Mouse (Mus musculus): ENCODE measurements around the gene Igsf9. TPM values are rescaled to one million over a fixed set of nuclear protein-coding genes. Genes with fewer than 3 reads are reported as not detected.

The Igsf9 gene
- polyA plus RNA-seq, 1 experiment from 2014 or later = 12.0 TPM

DNA sequence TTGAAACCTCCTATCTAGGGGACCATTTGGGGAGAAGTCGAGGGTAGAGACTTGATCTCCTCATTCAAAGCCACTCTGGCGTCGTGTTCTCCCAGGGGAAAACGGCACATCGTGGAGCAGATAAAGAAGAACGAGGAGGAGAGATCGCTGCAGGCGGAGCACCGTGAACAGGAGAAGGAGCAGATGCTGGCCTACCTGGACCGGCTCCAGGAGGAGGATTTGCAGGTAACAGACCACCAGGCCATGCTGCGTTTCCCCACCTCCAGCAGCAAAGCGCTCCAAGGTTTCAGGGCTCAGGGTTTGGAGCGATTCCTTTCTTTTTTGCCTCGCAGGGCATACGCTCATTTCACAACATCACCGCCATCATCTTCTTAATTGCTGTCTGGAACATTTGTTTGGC, 53.5 kb downstream of the Igsf9 start:
- H3K36me3 ChIP-seq (ENCODE audit: control insufficient read depth, insufficient read depth, low read length) = no peaks in the 10 kb centered on the region
- peaks cover 5% of the 10 kb centered on the region; the same call in 1 of the 2 replicates for H3K27me3 ChIP-seq (ENCODE audit: control insufficient read depth, insufficient read depth, low read length)
- H3K4me1 ChIP-seq (ENCODE audit: control insufficient read depth, insufficient read depth, low read length) = peaks cover 9% of the 10 kb centered on the region; the same call in 1 of the 2 replicates
- 71% methylated on average over 16 of the region's 16 CpGs for WGBS (ENCODE audit: insufficient replicate concordance)
- no peaks in the 10 kb centered on the region for H3K9me3 ChIP-seq (replicated peaks; ENCODE audit: control insufficient read depth, low read length)
- no peak for ATAC-seq (replicated peaks; ENCODE audit: insufficient number of reproducible peaks, low FRiP score, low TSS enrichment)
- H3K4me2 ChIP-seq = no peak overlapping the region
- H3K4me3 ChIP-seq (ENCODE audit: low read depth, low read length) = no peak overlapping the region
- H3K9ac ChIP-seq (ENCODE audit: low read depth, low read length) = no peak overlapping the region
- no peak overlapping the region for H3K27ac ChIP-seq (ENCODE audit: low read depth, low read length)

- H3K36me3 ChIP-seq (ENCODE audit: control insufficient read depth, insufficient read depth, low read length) = no peaks in the 10 kb centered on the region
- 61% methylated on average over 6 of the region's 6 CpGs for WGBS (ENCODE audit: insufficient replicate concordance)
- H3K4me2 ChIP-seq = no peak overlapping the region
- H3K27ac ChIP-seq (ENCODE audit: low read depth, low read length) = no peak overlapping the region
- ATAC-seq (replicated peaks; ENCODE audit: insufficient number of reproducible peaks, low FRiP score, low TSS enrichment) = no peak
- H3K9ac ChIP-seq (ENCODE audit: low read depth, low read length) = no peak overlapping the region
- H3K27me3 ChIP-seq (ENCODE audit: control insufficient read depth, insufficient read depth, low read length) = no peaks in the 10 kb centered on the region; the same call in 1 of the 2 replicates
- no peak overlapping the region for H3K4me3 ChIP-seq (ENCODE audit: low read depth, low read length)
- H3K9me3 ChIP-seq (replicated peaks; ENCODE audit: control insufficient read depth, low read length) = no peaks in the 10 kb centered on the region
- H3K4me1 ChIP-seq (ENCODE audit: control insufficient read depth, insufficient read depth, low read length) = no peaks in the 10 kb centered on the region
Observed at GRCm38 (mm10) chr1:172539827-172540226, 58.2 kb downstream of the Igsf9 start.

- Histone ChIP-seq H3K27ac (ENCODE audit: low read depth, low read length) (no peak overlapping the region), H3K36me3 (ENCODE audit: control insufficient read depth, insufficient read depth, low read length) (no peaks in the 10 kb centered on the region), H3K4me3 (ENCODE audit: low read depth, low read length) (no peak overlapping the region), H3K9me3 (replicated peaks; ENCODE audit: control insufficient read depth, low read length) (no peaks in the 10 kb centered on the region), H3K4me2 (no peak overlapping the region), H3K27me3 (ENCODE audit: control insufficient read depth, insufficient read depth, low read length) (no peaks in the 10 kb centered on the region; the same call in 1 of the 2 replicates), H3K9ac (ENCODE audit: low read depth, low read length) (no peak overlapping the region), H3K4me1 (ENCODE audit: control insufficient read depth, insufficient read depth, low read length) (no peaks in the 10 kb centered on the region)
- 44% methylated on average over 11 of the region's 11 CpGs for WGBS (ENCODE audit: insufficient replicate concordance)
- ATAC-seq (replicated peaks; ENCODE audit: insufficient number of reproducible peaks, low FRiP score, low TSS enrichment) = no peak
Observed at GRCm38 (mm10) chr1:172540283-172540820, 58.8 kb downstream of the Igsf9 start.

DNA sequence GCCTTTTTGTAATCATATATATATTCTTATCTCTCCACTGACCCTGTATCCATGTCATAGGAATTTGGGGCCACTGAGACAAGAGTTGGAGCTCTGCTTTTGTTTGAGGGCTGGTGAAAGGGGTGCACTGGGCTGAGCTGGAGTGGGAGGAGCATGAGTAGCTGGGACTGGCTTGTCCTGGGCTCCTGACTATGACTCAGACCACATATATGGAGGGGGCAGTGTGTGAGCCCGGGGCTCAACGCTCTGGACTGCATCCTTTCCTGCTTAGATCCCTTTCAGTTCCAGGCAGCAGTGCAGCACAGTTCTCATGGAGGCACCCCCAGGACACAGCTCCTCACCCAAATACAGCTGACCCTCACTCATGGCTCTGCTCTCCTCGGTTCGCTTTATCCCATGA, 64.5 kb downstream of the Igsf9 start:
- no peak overlapping the region for H3K27ac ChIP-seq (ENCODE audit: low read depth, low read length)

More for the DNA sequence above, 64.5 kb downstream of the Igsf9 start:
- WGBS (ENCODE audit: insufficient replicate concordance) = 76% methylated on average over 4 of the region's 4 CpGs
- Histone ChIP-seq H3K36me3 (ENCODE audit: control insufficient read depth, insufficient read depth, low read length) (no peaks in the 10 kb centered on the region), H3K4me1 (ENCODE audit: control insufficient read depth, insufficient read depth, low read length) (peaks cover 10% of the 10 kb centered on the region), H3K4me2 (no peak overlapping the region), H3K27me3 (ENCODE audit: control insufficient read depth, insufficient read depth, low read length) (peaks cover 3% of the 10 kb centered on the region; the same call in 1 of the 2 replicates), H3K9me3 (replicated peaks; ENCODE audit: control insufficient read depth, low read length) (no peaks in the 10 kb centered on the region), H3K4me3 (ENCODE audit: low read depth, low read length) (no peak overlapping the region), H3K9ac (ENCODE audit: low read depth, low read length) (no peak overlapping the region)
- no peak for ATAC-seq (replicated peaks; ENCODE audit: insufficient number of reproducible peaks, low FRiP score, low TSS enrichment)

Other genes starting within 250 kb of the Igsf9 start
- 0.31 and 0.35 TPM in 2 replicates for gene Atp1a4, start 223.4 kb upstream of the Igsf9 start, polyA plus RNA-seq (2014; fragmentation: Nextera tagmentation; extraction: Ambion mirVana)
- gene Igsf8, start 220.1 kb upstream of the Igsf9 start, polyA plus RNA-seq (2014; fragmentation: Nextera tagmentation; extraction: Ambion mirVana) = 22.8 and 24.0 TPM in 2 replicates
- gene Atp1a2, start 183.7 kb upstream of the Igsf9 start, polyA plus RNA-seq (2014; fragmentation: Nextera tagmentation; extraction: Ambion mirVana) = 4.7 and 7.0 TPM in 2 replicates
- gene Kcnj9, start 152.5 kb upstream of the Igsf9 start, polyA plus RNA-seq (2014; fragmentation: Nextera tagmentation; extraction: Ambion mirVana) = 0.59 and 0.77 TPM in 2 replicates
- gene Kcnj10, start 140.6 kb upstream of the Igsf9 start, polyA plus RNA-seq (2014; fragmentation: Nextera tagmentation; extraction: Ambion mirVana) = 0.09 TPM in 1 of 2 replicates, not detected in the other
- gene Pigm, start 105.2 kb upstream of the Igsf9 start, polyA plus RNA-seq (2014; fragmentation: Nextera tagmentation; extraction: Ambion mirVana) = 8.8 and 9.8 TPM in 2 replicates
- 1.1 and 1.2 TPM in 2 replicates for gene Slamf9, start 6.4 kb upstream of the Igsf9 start, polyA plus RNA-seq (2014; fragmentation: Nextera tagmentation; extraction: Ambion mirVana)
- gene Tagln2, start 18.3 kb downstream of the Igsf9 start, polyA plus RNA-seq (2014; fragmentation: Nextera tagmentation; extraction: Ambion mirVana) = 248 and 295 TPM in 2 replicates
- gene Cfap45, start 39.0 kb downstream of the Igsf9 start, polyA plus RNA-seq (2014; fragmentation: Nextera tagmentation; extraction: Ambion mirVana) = 2.6 and 2.7 TPM in 2 replicates
- 0.28 TPM in 1 of 2 replicates, not detected in the other for gene Vsig8, start 74.2 kb downstream of the Igsf9 start, polyA plus RNA-seq (2014; fragmentation: Nextera tagmentation; extraction: Ambion mirVana)
- gene Slamf8, start 108.8 kb downstream of the Igsf9 start, polyA plus RNA-seq (2014; fragmentation: Nextera tagmentation; extraction: Ambion mirVana) = not detected in 2 replicates
- gene Fcrl6, start 120.8 kb downstream of the Igsf9 start, polyA plus RNA-seq (2014; fragmentation: Nextera tagmentation; extraction: Ambion mirVana) = not detected in 2 replicates
- 11.8 and 14.5 TPM in 2 replicates for gene Dusp23, start 151.2 kb downstream of the Igsf9 start, polyA plus RNA-seq (2014; fragmentation: Nextera tagmentation; extraction: Ambion mirVana)
- 0.11 TPM in 1 of 2 replicates, not detected in the other for gene Crp, start 216.3 kb downstream of the Igsf9 start, polyA plus RNA-seq (2014; fragmentation: Nextera tagmentation; extraction: Ambion mirVana)

Measured in heart, embryonic 11.5 days (tissue).